In the genomic region with DNA sequence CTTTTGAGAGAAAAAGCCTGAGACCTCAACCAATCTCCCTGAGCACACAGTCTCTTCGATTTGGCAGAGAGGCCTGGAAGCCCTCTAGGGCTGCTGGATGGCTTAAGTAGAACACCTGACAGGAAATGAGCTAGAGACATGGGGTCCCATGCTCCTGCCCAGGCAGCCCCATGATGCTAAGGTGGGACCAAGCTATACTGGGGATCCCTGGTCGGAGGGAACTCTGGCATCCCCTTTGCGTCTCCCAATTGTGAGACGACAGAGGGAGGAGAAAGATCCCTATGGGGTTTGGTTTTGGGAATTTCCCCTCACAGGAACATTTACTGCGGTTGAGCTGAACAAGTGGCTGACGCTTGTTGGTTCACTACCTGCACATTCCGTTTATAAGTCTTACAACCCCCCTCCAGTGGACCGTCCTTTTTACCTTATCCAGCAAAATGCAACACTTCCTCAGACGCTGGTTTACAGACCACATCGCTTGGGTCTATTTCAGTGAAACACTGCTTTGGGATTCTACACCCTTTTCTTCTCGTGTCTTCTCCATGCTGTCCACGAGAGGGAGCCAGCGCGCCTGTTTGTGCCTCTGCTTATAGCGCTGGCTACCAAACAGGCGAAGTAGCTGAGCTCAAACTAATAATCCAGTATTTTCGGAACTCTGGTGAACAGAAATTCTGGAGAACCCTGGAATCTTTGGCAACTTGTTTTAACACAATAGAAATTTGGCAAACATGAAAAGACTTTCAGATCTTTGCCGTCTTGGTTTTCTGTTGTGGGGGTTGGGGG, we compare ENCODE assay signal across 8 mouse cellular contexts.
DNase-seq lines count a peak whose midpoint lies in the region; ATAC-seq and TF ChIP-seq lines count a peak whose summit lies in the region.

No protein-coding gene starts in this region.

- TF ChIP-seq POLR2A in cortical plate, adult 2 months (IDR thresholded peaks at IDR 0.05; ENCODE audit: extremely low read depth, insufficient read depth, low read length) = no peak

- H3K36me3 ChIP-seq in liver, embryonic 14.5 days (replicated peaks; ENCODE audit: control insufficient read depth, insufficient read depth, low read depth) = no peaks in the 10 kb centered on the region
- H3K36me3 ChIP-seq in neural tube, embryonic 15.5 days = no peaks in the 10 kb centered on the region

- WGBS in liver, embryonic 14.5 days (ENCODE audit: insufficient replicate concordance) = 16% methylated on average over 18 of the region's 18 CpGs
- WGBS in neural tube, embryonic 15.5 days = 20% methylated on average over 18 of the region's 18 CpGs

- H3K9ac ChIP-seq in liver, embryonic 14.5 days (replicated peaks) = no peak overlapping the region
- H3K9ac ChIP-seq in neural tube, embryonic 15.5 days (replicated peaks) = no peak overlapping the region

- H3K4me1 ChIP-seq in cortical plate, adult 2 months (ENCODE audit: control insufficient read depth, insufficient read depth, low read length) = peaks cover 6% of the 10 kb centered on the region
- H3K4me1 ChIP-seq in liver, embryonic 14.5 days (replicated peaks; ENCODE audit: control insufficient read depth in 2 of 2, insufficient read depth in 2 of 2, low read length in 1 of 2) = 0 out of 4 replicates have a peak, but pooled peaks cover 0 to 2% of the 10 kb centered on the region in 2 experiments
- H3K4me1 ChIP-seq in neural tube, embryonic 15.5 days = peaks cover 13% of the 10 kb centered on the region

- intact Hi-C loops in gastrocnemius, postnatal 36 days (cut with DNase I) = loop anchor here (5.0 to 10.0 kb wide), 3 partner anchors 97 to 237 kb away; no protein-coding TSS in a partner anchor

- TF ChIP-seq EP300 in liver, embryonic 14.5 days (IDR thresholded peaks at IDR 0.05; ENCODE audit: low read depth) = no peak

- no peak overlapping the region for H3K4me3 ChIP-seq in cortical plate, adult 2 months (ENCODE audit: insufficient read depth, low read length)
- H3K4me3 ChIP-seq in liver, embryonic 14.5 days (ENCODE audit: insufficient read depth in 1 of 2, low read depth in 2 of 2, low read length in 2 of 2) = no peak overlapping the region
- no peak overlapping the region for H3K4me3 ChIP-seq in neural tube, embryonic 15.5 days (replicated peaks)

- no peak overlapping the region for H3K27ac ChIP-seq in cortical plate, adult 2 months (ENCODE audit: insufficient read depth, low read length)
- no peak overlapping the region for H3K27ac ChIP-seq in liver, embryonic 14.5 days
- no peak overlapping the region for H3K27ac ChIP-seq in neural tube, embryonic 15.5 days (replicated peaks)

- TF ChIP-seq CTCF in cortical plate, adult 2 months (IDR thresholded peaks at IDR 0.05; ENCODE audit: extremely low read depth, insufficient read depth, low read length) = peak; percentile 92
- TF ChIP-seq CTCF in liver, embryonic 14.5 days (IDR thresholded peaks at IDR 0.05; ENCODE audit: low read depth) = peak; percentile 90

- peak; percentile 85 for ATAC-seq in activated CD4-positive, CD25-positive, alpha-beta regulatory T cell, adult 4 months
- no peak for ATAC-seq in liver, embryonic 14.5 days (ENCODE audit: insufficient read depth)
- peak; percentile 77 for ATAC-seq in neural tube, embryonic 15.5 days (ENCODE audit: low FRiP score)

- no peaks in the 10 kb centered on the region for H3K27me3 ChIP-seq in liver, embryonic 14.5 days (ENCODE audit: control insufficient read depth, insufficient read depth, low read length)
- no peaks in the 10 kb centered on the region for H3K27me3 ChIP-seq in neural tube, embryonic 15.5 days (replicated peaks)

- H3K9me3 ChIP-seq in liver, embryonic 14.5 days (ENCODE audit: control insufficient read depth, low read length) = no peaks in the 10 kb centered on the region
- no peaks in the 10 kb centered on the region for H3K9me3 ChIP-seq in neural tube, embryonic 15.5 days (replicated peaks)

- H3K4me2 ChIP-seq in liver, embryonic 14.5 days (ENCODE audit: low read depth) = no peak overlapping the region
- no peak overlapping the region for H3K4me2 ChIP-seq in neural tube, embryonic 15.5 days

- DNase-seq in B cell, adult 2 months = peak; percentile 79 to 80
- peak; percentile 60 to 77 for DNase-seq in gastrocnemius, postnatal 36 days
- peak; percentile 68 for DNase-seq in kidney, adult 9 months
- DNase-seq in liver, embryonic 14.5 days (ENCODE audit: low read depth in 3 of 3, low spot score in 3 of 3) = peak; percentile 49 to 50 (median 49)
- peak; percentile 84 for DNase-seq in thymus, postnatal 0 days (ENCODE audit: low spot score)
